Mouse (Mus musculus) myocyte (in vitro differentiated cells): ENCODE measurements around the gene Trim27.

ENCODE experiments used
- CEBPB ChIP-seq: IDR thresholded peaks from 2 replicates; pipeline ENCODE4 v1.6.1; 2011; ENCODE audit warnings: mild to moderate bottlenecking, moderate library complexity; ENCODE audit not compliant: poor library complexity, insufficient read depth, severe bottlenecking
- POLR2A ChIP-seq: IDR thresholded peaks from one replicate; pipeline ENCODE4 v1.6.1; 2011; ENCODE audit warnings: low read depth, mild to moderate bottlenecking, control low read depth, moderate library complexity; ENCODE audit not compliant: insufficient read length
- POLR2AphosphoS2 ChIP-seq: IDR thresholded peaks from one replicate; pipeline ENCODE4 v1.6.1; 2011; ENCODE audit warnings: low read depth, control low read depth; ENCODE audit not compliant: insufficient read length
- USF1 ChIP-seq: IDR thresholded peaks from one replicate; pipeline ENCODE4 v1.6.1; 2011; ENCODE audit warnings: low read depth, mild to moderate bottlenecking, control low read depth, moderate library complexity

DNA sequence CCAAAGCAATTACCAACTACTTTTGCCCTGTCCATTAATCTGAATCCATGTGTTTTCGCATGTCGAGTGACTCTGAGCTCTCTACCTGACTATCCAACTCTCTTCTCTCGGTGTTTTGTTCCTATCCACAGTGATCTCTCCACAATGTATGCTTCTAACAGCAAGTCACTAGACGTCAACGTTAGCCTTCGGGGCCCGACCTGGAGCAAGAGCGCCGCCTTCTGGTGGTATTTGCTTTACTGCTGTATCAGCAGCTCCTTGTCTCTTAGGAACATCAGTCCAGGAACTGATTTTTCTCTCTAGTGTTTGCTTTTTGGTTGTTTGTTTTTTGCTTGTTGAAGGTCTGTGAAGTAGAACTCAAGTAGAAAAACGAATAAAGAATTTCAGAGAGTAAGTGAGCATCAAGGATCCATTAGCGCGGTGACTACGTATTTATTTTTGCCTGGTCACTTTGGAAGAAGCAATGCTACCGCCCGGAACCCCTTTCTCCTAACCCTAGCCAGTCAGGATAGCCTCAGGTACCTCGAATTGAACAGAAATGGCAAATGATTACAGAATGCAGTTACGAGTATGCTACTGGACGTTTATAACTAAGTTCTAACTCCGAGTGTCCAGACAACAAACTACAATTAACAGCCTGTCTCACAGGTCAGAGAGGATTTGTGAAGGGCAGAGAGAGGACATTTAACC lies 20.3 kb upstream of the Trim27 start:
- TF ChIP-seq USF1 (no peak), CEBPB (no peak), POLR2AphosphoS2 (no peak), POLR2A (no peak)
